Mouse (Mus musculus) Muller cell, postnatal 12 days (primary cell): ENCODE data around the gene Mrps23.
"Not testable (repeated sequence)": the region's sequence is repeated elsewhere in the genome, so short reads cannot be mapped to it uniquely, and the experiment has no call there.

Source experiments
- DNase-seq: peaks from one replicate; pipeline ENCODE4 v3.0.0-alpha.2; 2015; ENCODE audit errors: inconsistent ontology term

The Mrps23 gene

DNA sequence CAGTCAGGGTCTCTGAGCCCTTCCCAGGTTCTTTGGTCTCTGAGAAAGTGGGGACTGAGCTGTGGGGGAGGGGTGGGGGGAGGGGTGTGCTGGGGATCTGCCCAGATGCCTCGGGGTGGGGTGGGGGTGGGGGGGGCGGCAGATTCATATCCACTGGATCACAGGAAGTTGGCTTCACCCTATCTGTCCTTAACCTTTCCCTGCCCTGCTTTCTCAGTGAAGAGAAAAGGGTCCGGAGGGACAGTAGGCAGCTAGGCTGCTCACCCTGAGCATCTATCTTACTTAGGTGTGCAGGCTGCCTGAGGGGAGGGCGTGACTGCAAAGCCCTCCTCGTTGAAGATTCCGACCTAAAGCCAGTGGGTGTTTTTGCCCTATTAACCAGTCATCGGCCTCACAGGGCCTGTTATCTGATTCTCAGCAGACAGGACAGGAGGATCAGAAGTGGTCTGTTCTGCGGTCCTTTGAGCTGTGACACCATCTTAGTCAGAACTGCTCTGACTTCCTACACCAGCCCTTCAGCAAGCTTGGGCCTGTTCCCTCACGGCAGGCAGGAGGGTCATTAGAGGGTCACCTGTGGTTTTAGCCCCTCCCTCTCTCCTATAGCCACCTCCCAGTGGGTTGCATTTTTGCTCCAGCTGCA lies 30.7 kb upstream of the Mrps23 start:
- DNase-seq: peak; percentile 59

GRCm38 (mm10) chr11:88180467-88180958 lies 23.7 kb upstream of the Mrps23 start:
- DNase-seq: peak; percentile 99

- peak; percentile 99 for DNase-seq
These were observed 23.1 kb upstream of the Mrps23 start for GRCm38 (mm10) chr11:88180959-88181619.

DNA sequence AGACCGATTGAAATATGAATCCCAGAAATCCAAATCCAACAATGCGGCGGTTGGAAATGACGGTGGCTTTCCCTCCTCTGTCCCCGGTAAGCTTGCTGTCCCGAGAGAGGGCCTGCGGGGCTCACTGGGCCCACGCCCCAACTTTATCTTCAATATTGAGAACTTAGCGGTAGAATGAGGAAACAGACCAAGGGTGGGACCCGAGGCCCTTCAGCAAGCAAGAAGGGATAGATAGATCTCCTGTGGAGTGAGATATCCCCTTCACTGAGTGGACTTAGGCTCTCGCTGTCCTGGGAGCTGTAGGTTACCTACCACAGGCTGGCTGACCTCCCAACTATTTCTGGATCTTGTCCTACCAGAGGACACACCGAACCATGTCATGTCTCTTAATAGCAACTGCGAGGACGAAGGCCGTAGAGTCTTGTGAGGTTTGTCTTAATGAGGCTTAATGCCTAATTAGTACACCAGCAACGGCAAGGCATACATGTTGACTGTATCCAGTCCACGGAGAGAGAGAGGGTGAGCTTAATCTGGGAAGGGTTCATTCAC lies 19.5 kb upstream of the Mrps23 start:
- DNase-seq: no peak

DNA sequence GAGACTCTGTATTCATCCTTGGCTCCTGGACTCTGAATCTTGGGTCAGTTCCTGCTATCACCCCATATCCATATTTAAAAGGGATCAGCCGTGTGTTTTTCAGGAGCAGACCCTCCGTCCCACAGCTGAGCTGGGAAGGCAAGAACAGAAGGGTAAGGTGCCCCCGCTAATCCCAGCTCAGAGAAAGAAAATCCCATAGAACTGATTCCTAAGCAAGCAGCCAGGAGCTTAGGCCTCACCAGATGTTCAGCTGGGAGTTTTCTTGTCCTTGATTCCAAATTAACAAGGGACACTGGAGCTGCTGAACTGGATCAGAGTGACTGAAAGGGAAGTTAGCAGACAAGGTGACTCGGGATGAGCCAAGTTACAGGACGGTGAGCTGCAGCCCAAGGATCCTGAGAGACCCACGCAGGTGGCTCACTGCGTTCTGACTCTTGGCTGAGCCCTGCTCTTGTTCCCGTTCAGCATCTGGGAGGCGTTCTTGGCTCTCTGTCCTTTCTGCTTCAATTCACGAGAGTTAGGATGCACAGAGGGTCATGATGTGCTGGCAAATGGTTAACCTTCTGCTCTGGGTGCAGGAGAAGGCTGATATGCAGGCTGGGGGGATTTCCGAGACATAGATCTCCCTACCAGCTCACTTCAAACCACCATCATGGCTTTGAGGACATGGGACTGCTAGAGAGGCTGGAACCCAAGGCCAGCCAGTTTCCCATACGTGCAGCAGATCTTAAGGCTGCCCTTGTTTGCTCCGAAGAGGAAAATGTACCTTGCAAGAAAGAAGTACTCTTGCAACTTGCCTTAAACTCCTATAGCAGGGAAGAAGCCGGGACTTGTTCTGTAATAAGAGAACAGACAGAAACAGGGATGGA lies 17.9 kb upstream of the Mrps23 start:
- DNase-seq: no peak

- no peak for DNase-seq
These were observed 17.3 kb upstream of the Mrps23 start for GRCm38 (mm10) chr11:88186947-88187243.

- peak; percentile 97 for DNase-seq
These were observed 16.6 kb upstream of the Mrps23 start for GRCm38 (mm10) chr11:88187417-88188133.

- DNase-seq: no peak
These were observed 16.0 kb upstream of the Mrps23 start for GRCm38 (mm10) chr11:88188216-88188615.

GRCm38 (mm10) chr11:88188635-88189034 lies 15.6 kb upstream of the Mrps23 start:
- DNase-seq: no peak

DNA sequence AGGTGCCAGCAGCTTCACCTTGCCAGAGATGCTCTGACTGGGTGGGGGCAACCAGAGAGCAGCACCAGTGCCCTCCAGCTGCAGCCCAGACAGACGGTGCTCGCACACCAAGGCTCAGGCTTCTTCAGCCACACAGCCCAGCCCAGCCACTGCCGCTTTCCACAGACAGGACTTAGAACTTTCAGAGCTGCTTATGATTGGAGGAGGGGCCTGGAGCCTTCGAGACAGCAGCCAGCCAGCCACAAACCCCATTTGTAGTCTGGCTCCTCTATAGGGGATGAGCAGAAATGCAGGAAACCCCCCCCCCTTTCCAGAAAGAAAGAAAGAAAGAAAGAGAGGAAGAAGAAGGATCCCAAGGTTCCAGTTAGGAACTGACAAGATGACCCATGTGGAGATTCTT lies 11.6 kb upstream of the Mrps23 start:
- DNase-seq: no peak

GRCm38 (mm10) chr11:88193098-88193823 lies 10.9 kb upstream of the Mrps23 start:
- DNase-seq: no peak

GRCm38 (mm10) chr11:88193824-88194696 lies 10.1 kb upstream of the Mrps23 start:
- DNase-seq: no peak

DNA sequence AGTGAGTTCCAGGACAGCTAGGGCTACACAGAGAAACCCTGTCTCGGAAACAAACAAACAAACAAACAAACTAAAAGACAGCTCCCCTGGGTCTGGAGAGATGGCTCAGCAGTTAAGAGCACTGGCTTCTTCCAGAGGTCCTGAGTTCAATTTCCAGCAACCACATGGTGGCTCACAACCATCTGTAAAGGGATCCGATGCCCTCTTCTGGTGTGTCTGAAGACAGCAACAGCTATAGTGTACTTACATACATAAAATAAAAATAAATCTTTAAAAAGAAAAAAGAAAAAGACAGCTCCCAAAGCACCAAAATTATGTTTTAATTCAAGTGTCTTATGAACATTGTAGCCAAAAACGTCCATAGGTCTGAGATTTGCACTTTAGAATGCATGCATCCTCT lies 8.5 kb upstream of the Mrps23 start:
- DNase-seq: not testable (repeated sequence)

DNA sequence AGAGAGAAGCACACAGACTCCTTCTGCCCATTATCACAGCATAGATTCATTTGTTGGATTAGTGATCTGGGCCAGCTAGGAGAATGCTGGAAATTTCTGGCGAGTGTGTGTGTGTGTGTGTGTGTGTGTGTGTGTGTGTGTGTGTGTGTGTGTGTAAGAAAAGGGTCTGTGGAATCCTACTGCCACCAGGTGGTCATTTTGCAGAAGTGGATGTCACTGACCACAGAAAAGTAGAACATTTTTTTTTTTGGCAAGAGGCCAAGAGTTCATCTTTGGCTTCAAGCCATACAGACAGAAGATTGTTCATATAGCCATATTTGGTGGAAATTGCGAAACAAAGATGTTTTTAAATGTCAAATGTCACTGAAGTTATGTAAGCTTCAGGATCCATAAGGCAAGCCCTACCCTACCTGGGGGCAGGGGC lies 7.0 kb upstream of the Mrps23 start:
- peak; percentile 88 for DNase-seq

DNA sequence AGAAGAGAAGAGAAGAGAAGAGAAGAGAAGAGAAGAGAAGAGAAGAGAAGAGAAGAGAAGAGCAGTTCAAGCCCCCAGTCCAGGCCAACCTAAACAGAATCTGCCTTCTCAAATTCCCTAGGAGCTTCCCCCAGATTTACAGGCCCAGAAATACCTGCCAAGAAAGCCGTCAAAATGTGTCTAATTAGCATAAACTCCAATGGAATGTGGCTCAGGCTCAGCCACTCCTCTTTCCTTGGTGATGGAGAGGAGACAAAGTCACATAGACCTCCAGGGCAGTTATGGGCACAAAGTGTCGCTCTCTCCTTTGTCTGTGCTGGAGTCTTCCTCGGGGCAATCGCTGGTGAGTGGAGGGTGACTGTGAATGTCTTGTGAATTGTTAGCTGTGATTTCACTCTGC lies 6.0 kb upstream of the Mrps23 start:
- DNase-seq: no peak

- no peak for DNase-seq
These were observed 3.0 kb upstream of the Mrps23 start for GRCm38 (mm10) chr11:88201172-88201571.

GRCm38 (mm10) chr11:88202077-88202476 lies 2.1 kb upstream of the Mrps23 start:
- DNase-seq: no peak

- no peak for DNase-seq
These were observed 593 bp downstream of the Mrps23 start for GRCm38 (mm10) chr11:88204593-88205368.

GRCm38 (mm10) chr11:88206576-88206975 lies 2.4 kb downstream of the Mrps23 start:
- DNase-seq: not testable (repeated sequence)
